Mouse (Mus musculus) spleen, postnatal 14 days (tissue): ENCODE data around the gene Spin1.
A peak's percentile ranks its signal among the peaks of the same experiment; 100 is the strongest.
"Not testable (repeated sequence)": the region's sequence is repeated elsewhere in the genome, so short reads cannot be mapped to it uniquely, and the experiment has no call there.

Source experiments
- DNase-seq, 2 experiments: peaks; one replicate each; pipeline ENCODE4 v3.0.0; 2021 to 2022; ENCODE audit warnings: low spot score in 2 of 2

The Spin1 gene

GRCm38 (mm10) chr13:51100233-51101015 is at the start of gene Spin1:
TSS of gene Spin1 (plus strand) at chr13:51100880.
- peak; percentile 64 to 77 for DNase-seq

- DNase-seq, result no peak
Observed at GRCm38 (mm10) chr13:51051016-51051415, 49.7 kb upstream of the Spin1 start.

GRCm38 (mm10) chr13:51052408-51052807 is 48.3 kb upstream of the Spin1 start:
- no peak for DNase-seq

DNA sequence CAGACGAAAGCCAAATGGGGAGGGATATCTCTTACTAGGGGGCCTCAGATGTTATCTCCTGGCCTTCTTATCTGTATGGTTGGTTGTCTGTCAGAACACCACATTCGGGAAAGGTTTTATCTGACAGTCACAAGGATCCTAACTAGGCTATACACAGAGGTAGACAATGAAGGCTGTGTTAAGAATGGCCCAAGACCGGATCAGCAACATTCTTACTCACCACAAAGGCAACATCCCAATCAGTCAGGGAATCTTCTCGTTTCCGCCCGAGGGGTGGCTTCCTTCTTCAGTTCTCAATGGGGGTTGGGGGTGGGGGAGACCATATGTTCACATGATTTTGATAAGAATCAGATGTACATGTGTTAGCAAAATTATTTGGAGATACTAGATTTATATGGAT is 37.7 kb upstream of the Spin1 start:
- DNase-seq, result no peak

DNA sequence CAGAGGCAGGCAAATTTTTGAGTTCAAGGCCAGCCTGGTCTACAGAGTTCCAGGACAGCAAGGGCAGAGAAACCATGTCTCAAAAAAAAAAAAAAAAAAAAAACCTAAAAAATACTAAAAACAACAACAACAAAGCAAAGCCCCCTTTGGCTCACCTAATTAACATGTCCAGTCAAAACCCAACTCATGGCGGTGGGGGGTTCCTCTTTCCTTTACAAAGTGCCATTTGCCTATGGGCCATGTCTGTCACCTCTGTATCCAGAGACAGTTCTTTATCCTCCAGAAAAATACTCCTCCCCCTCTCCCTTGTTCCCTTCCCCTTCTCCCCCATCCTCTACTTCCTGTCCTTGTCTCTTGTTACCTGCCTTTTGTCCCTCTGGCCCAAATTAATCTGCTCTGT is 37.0 kb upstream of the Spin1 start:
- DNase-seq, result no peak

DNA sequence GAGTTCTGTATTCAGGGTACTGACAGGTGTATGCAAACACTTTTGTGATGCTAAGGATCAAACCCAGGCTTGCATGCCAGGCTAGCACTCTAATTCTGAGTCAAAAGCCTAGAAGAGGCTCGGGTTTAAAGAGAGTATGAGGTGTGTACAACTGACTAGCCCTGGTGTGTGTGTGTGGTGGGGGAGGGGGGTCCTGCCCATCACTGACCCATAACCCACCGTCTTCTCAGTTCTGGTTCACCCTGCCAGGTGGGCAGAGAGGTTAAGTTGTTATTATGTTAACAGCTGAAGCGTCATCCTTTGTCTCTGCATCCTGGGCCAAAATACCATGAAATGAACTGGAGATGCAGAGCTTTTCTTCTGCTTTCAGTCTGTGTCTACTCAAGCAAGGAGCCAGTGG is 36.3 kb upstream of the Spin1 start:
- DNase-seq, result no peak

DNA sequence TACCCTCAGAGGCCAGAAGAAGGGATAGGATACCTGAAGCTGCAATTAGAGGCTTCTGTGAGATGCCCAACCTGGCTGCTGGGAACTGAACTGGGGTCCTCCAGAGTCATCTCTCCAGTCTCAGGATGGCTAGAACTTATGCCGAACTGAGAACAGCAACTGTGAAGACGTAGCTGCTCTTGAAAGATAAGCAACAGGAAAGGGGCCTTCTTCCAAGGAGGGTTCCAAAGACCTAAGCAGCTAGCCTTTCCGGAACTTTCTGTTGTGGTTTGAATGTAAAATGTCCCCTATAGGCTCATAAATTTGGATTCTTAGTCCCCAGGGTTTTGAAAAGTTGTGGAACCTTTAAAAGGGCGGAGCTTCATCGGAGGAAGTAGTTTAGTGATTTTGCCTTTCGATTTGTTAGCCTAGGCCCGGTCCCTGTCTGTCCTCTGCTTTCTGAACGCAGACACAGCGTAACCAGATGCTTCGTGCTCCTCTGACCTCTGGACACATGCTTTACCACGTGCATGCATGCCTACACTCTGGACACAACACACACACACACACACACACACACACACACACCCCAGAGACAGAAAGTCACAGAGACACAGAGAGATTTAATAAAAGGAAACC is 29.5 kb upstream of the Spin1 start:
- DNase-seq, result no peak

- no peak for DNase-seq
Observed at GRCm38 (mm10) chr13:51071763-51072276, 28.9 kb upstream of the Spin1 start.

GRCm38 (mm10) chr13:51072917-51073843 is 27.5 kb upstream of the Spin1 start:
- DNase-seq, result no peak

DNA sequence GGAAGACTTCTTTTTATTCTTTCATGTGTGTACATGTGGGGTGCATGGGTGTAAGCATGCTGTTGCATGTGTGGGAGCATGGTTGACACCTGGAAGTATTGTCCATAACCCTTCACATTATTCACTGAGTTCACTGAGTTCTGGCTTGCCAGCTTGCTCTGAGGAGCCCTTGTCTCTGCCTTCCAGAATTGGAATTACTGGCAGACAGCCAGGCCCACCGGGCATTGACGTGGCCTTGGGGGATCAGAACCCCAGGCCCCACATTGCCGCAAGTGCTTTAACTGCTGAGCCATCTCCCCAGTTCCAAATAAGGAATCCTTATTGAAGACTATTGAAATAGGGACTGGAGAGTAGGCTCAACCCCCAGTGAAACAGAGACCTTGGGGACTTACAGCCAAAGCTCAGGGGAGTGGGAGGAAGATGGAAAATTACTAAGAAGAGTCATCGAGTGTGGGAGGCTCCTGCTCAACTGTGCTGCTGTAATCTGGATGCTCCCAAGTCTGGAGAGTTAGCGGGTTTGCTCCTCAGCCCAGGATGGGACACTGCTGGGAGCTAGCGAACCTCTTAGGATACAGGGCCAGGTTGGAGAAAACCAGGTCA is 26.5 kb upstream of the Spin1 start:
- no peak for DNase-seq

DNA sequence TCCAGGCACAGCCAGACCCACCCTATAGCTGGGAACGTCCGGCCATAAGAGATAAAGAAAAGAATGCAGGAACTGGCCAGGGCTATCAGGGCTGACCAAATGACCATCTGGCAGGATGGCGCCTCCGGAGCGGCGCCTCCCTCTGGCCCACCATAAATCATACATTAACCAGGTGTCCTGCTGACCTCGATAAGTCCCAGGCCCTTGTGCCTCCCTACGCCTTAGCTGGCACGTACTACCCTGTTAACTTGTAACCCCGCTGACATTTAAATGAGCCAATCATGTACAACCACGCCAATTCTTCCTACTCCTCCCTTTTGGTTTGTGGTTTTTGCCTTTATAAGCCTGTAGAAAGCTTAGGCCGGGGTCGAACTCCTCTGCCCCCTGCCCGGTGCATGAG is 24.5 kb upstream of the Spin1 start:
- DNase-seq, result not testable (repeated sequence)

DNA sequence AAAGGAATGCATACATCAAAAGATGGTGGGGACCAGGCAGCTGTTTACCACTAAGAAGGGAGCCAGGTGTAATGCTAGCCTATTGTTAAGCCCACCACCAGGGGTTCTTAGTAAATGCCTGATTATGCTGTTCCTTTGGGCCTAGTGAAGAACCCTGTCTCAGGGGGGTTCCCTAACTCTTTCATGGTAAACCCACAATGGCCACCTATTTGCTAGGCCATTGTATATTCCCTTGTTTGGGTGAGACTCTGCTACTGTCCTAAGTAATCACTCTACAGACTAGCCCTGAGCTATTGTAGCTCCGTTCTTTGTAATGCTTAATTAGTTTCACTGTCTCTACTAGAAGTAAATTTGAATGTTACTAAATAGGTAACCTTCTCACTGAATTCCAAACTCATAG is 22.1 kb upstream of the Spin1 start:
- DNase-seq, result not testable (repeated sequence)

- no peak for DNase-seq
Observed at GRCm38 (mm10) chr13:51080801-51081200, 19.9 kb upstream of the Spin1 start.

- DNase-seq, result no peak
Observed at GRCm38 (mm10) chr13:51084241-51084640, 16.4 kb upstream of the Spin1 start.

DNA sequence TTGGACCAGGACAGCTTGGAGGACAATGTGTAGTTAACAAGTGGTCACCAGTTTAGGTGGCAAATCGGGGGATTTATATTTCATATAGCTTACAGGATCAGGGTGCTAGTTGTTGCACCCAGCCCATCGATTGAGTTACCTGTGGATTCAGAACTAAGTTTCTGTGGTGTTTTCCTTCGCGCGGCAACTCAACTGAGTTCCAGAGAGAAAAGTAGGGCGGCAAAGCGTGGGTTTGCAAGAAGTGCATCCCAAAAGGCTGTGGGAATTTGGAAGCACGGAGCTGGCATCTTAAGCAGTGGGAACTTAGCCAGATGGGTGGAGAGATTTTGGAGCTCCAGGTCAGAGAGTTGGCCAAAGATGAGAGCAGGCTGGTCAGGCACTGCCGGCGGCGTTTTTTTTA is 14.7 kb upstream of the Spin1 start:
- DNase-seq, result no peak

GRCm38 (mm10) chr13:51087253-51087652 is 13.4 kb upstream of the Spin1 start:
- DNase-seq, result no peak

- DNase-seq, result no peak
Observed at GRCm38 (mm10) chr13:51088207-51088606, 12.5 kb upstream of the Spin1 start.

GRCm38 (mm10) chr13:51089058-51089457 is 11.6 kb upstream of the Spin1 start:
- no peak for DNase-seq

DNA sequence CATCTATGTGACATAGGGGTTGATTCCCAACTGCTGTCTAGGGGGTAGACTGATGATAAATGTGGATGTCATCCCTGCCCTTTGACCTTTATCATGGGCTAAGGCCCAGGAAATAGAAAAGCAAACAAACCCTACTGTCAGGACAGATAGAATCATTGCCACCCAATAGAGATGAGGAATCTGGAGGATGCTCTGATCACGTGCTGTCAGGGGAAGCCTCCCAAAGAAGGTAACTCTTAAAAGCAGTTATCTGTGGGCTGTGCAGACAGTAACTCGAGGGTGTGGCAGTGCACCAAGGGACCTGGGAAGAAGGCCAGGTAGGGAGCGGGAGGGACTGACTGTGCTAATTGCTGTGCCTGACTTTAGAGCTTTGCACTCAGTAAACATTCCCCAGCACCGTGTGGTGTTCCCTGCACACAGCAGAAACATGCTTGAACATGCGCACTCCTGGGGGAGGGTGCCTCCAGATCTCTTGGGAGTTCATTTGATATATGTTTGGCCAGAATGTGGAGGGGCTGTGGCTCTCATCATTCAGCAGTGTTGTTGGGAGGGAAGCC is 10.5 kb upstream of the Spin1 start:
- no peak for DNase-seq

DNA sequence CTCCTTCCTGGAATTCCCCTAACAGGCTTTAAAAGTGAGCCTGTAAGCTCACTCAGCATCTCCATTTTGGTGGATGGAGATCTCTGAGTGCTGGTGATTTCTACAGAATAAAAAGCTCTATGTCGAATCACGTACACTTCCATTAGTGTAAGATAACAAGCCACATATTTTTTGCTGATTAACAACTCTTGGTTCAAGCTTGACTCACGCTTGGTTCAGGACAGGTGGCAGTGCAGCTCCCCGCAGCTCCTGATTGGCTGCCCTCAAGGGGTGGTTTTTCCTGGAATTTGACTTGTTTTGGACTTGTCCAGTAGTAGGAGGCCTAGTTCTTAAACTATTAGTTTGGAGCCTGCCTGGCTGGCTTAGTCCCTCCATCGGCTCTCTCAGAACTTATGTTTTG is 7.2 kb upstream of the Spin1 start:
- no peak for DNase-seq
